Mouse (Mus musculus) CD4-positive, CD25-positive, alpha-beta regulatory T cell (primary cell): ENCODE measurements around the gene Ptbp3. TPM values are rescaled to one million over a fixed set of nuclear protein-coding genes. Genes with fewer than 3 reads are reported as not detected.

Source experiments
- polyA plus RNA-seq: library from polyadenylated mRNA; unstranded; fragments of 100-300 nt; shearing (Covaris generic); gene quantifications from one replicate; pipeline ENCODE4 v1.2.1, GENCODE M21; 2017

Ptbp3 gene
- polyA plus RNA-seq = 156 TPM

GRCm38 (mm10) chr4:59549175-59549976 lies at the start of gene Ptbp3:
Gene Ptbp3, minus strand, starts transcription at chr4:59549364.

GRCm38 (mm10) chr4:59581314-59582185 lies 32.4 kb upstream of the Ptbp3 start, which contains the start of gene Hsdl2:
Gene Hsdl2, plus strand, starts transcription at chr4:59581563.

GRCm38 (mm10) chr4:59437990-59438854 lies 110.9 kb downstream of the Ptbp3 start, which contains the start of gene Susd1:
Gene Susd1, minus strand, starts transcription at chr4:59438633.

Other genes starting within 250 kb of the Ptbp3 start
- gene Susd1, start 110.7 kb downstream of the Ptbp3 start, polyA plus RNA-seq = 7.8 TPM
- 44.2 TPM for gene Hsdl2, start 32.2 kb upstream of the Ptbp3 start, polyA plus RNA-seq
- 22.1 TPM for gene E130308A19Rik, start 76.8 kb upstream of the Ptbp3 start, polyA plus RNA-seq